Comparison of ENCODE assay signal across 8 mouse cellular contexts in the genomic region with DNA sequence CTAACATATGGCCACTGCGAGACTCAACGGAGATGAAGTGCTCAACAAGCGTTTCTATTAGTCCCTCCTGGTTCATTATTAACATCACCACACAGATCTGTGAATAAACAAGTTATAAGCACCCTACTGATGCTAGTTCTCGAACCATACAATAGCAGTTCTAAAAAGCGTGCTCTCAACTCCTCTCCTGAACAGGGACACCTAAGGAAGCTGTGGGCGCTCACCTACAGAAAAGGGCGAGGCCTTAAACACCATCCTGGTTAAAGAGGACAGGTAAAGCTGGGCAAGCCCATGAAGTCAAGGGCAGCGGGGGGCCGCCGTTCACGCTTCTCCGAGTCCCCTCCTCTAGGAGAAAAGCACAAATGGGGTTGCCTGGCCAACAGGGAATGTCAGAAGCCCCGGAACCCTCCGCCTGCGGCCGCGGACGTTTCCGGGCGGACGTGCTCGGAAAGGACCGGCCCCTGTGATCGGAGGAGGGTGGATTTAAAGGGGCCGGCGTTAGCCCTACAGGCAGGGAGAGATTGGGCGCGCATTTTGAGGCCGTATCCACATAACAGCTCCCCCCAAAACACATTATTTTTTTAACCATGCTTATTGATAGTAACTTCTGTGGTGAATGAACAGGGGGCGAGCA. TPM values are rescaled to one million over a fixed set of nuclear protein-coding genes. Genes with fewer than 3 reads are reported as not detected.
DNase-seq lines count a peak whose midpoint lies in the region; ATAC-seq and TF ChIP-seq lines count a peak whose summit lies in the region.

No protein-coding gene starts in this region.

- H3K9me3 ChIP-seq in erythroblast, embryonic 14.5 days (ENCODE audit: control insufficient read depth, low read length), result peaks cover 7% of the 10 kb centered on the region; the same call in 1 of the 2 replicates
- H3K9me3 ChIP-seq in heart, embryonic 12.5 days (replicated peaks), result no peaks in the 10 kb centered on the region
- no peaks in the 10 kb centered on the region for H3K9me3 ChIP-seq in kidney, postnatal 0 days (replicated peaks; ENCODE audit: low read length)
- H3K9me3 ChIP-seq in liver, embryonic 11.5 days (ENCODE audit: control insufficient read depth, low read length), result no peaks in the 10 kb centered on the region

- WGBS in heart, embryonic 12.5 days, result under 1% methylated on average over 30 of the region's 30 CpGs
- WGBS in kidney, postnatal 0 days, result 1% methylated on average over 30 of the region's 30 CpGs
- WGBS in liver, embryonic 11.5 days, result 1% methylated on average over 30 of the region's 30 CpGs

- TF ChIP-seq CTCF in kidney, postnatal 0 days (IDR thresholded peaks at IDR 0.05; ENCODE audit: low read depth), result peak; percentile 16; the same call in 1 of the 2 replicates

- no peaks in the 10 kb centered on the region for H3K36me3 ChIP-seq in erythroblast, embryonic 14.5 days (ENCODE audit: control insufficient read depth)
- H3K36me3 ChIP-seq in heart, embryonic 12.5 days, result peaks cover 22% of the 10 kb centered on the region
- no peaks in the 10 kb centered on the region for H3K36me3 ChIP-seq in kidney, postnatal 0 days (ENCODE audit: insufficient read depth, low read length)
- H3K36me3 ChIP-seq in liver, embryonic 11.5 days (ENCODE audit: control insufficient read depth, insufficient read depth, low read length), result no peaks in the 10 kb centered on the region; the same call in 1 of the 2 replicates
- peaks cover 9% of the 10 kb centered on the region for H3K36me3 ChIP-seq in myocyte (ENCODE audit: control insufficient read depth, insufficient read depth)

- ATAC-seq in heart, embryonic 12.5 days (ENCODE audit: insufficient number of reproducible peaks, low FRiP score), result peak; percentile 84
- ATAC-seq in kidney, postnatal 0 days (replicated peaks; ENCODE audit: low FRiP score, low read depth), result peak; percentile 85
- ATAC-seq in liver, embryonic 11.5 days (replicated peaks; ENCODE audit: low FRiP score), result peak; percentile 89

- TF ChIP-seq POLR2A in myocyte (IDR thresholded peaks at IDR 0.05; ENCODE audit: insufficient read length, low read depth), result no peak

- peak overlapping the region; percentile 81 for H3K4me2 ChIP-seq in heart, embryonic 12.5 days
- peak overlapping the region; percentile 84 for H3K4me2 ChIP-seq in kidney, postnatal 0 days (ENCODE audit: low read length)
- H3K4me2 ChIP-seq in liver, embryonic 11.5 days, result peak overlapping the region; percentile 81
- H3K4me2 ChIP-seq in myocyte (ENCODE audit: low read depth), result peak overlapping the region; percentile 86

- peaks cover 26% of the 10 kb centered on the region for H3K4me1 ChIP-seq in erythroblast, embryonic 14.5 days (ENCODE audit: control insufficient read depth)
- H3K4me1 ChIP-seq in heart, embryonic 12.5 days (replicated peaks), result peaks cover 29% of the 10 kb centered on the region
- H3K4me1 ChIP-seq in kidney, postnatal 0 days (replicated peaks; ENCODE audit: insufficient read depth, low read length), result peaks cover 4% of the 10 kb centered on the region
- peaks cover 8% of the 10 kb centered on the region for H3K4me1 ChIP-seq in liver, embryonic 11.5 days (replicated peaks; ENCODE audit: control insufficient read depth, insufficient read depth, low read length)

- H3K27me3 ChIP-seq in erythroblast, embryonic 14.5 days (ENCODE audit: control insufficient read depth), result peaks cover 51% of the 10 kb centered on the region
- no peaks in the 10 kb centered on the region for H3K27me3 ChIP-seq in heart, embryonic 12.5 days (replicated peaks)
- H3K27me3 ChIP-seq in kidney, postnatal 0 days (ENCODE audit: insufficient read depth, low read length), result no peaks in the 10 kb centered on the region
- peaks cover 29% of the 10 kb centered on the region for H3K27me3 ChIP-seq in liver, embryonic 11.5 days (replicated peaks; ENCODE audit: control insufficient read depth, insufficient read depth, low read length)
- H3K27me3 ChIP-seq in myocyte (ENCODE audit: control insufficient read depth, insufficient read depth, insufficient read length), result no peaks in the 10 kb centered on the region

- peaks cover 78% of the 10 kb centered on the region for H3K79me2 ChIP-seq in myocyte (ENCODE audit: control insufficient read depth, insufficient read depth)

- H3ac ChIP-seq in myocyte (ENCODE audit: control insufficient read depth, insufficient read length), result peak overlapping the region; percentile 11

- H3K27ac ChIP-seq in heart, embryonic 12.5 days (ENCODE audit: poor library complexity, severe bottlenecking), result peak overlapping the region; percentile 58
- H3K27ac ChIP-seq in kidney, postnatal 0 days, result peak overlapping the region; percentile 70
- peak overlapping the region; percentile 66 for H3K27ac ChIP-seq in liver, embryonic 11.5 days (ENCODE audit: low read depth, low read length)

- peak overlapping the region; percentile 78 for H3K9ac ChIP-seq in heart, embryonic 12.5 days
- H3K9ac ChIP-seq in kidney, postnatal 0 days (ENCODE audit: low read depth, low read length), result peak overlapping the region; percentile 57
- peak overlapping the region; percentile 76 for H3K9ac ChIP-seq in liver, embryonic 11.5 days (ENCODE audit: low read depth, low read length)

- peak; percentile 70 for DNase-seq in CD4-positive helper T cell, adult 2 months (ENCODE audit: low read depth, low spot score)
- DNase-seq in brain, embryonic 18.5 days (ENCODE audit: low read depth, low spot score), result peak; percentile 73
- DNase-seq in kidney, postnatal 0 days (ENCODE audit: low spot score), result peak; percentile 95
- peak; percentile 87 for DNase-seq in liver, embryonic 11.5 days (ENCODE audit: low spot score)
- DNase-seq in spleen, postnatal 4 days (ENCODE audit: low spot score in 2 of 2), result peak; percentile 78 to 90

- H3K4me3 ChIP-seq in erythroblast, embryonic 14.5 days (replicated peaks), result peak overlapping the region; percentile 69
- H3K4me3 ChIP-seq in heart, embryonic 12.5 days, result peak overlapping the region; percentile 67
- peak overlapping the region; percentile 53 for H3K4me3 ChIP-seq in kidney, postnatal 0 days (replicated peaks; ENCODE audit: low read depth, low read length)
- H3K4me3 ChIP-seq in liver, embryonic 11.5 days (ENCODE audit: low read depth, low read length), result peak overlapping the region; percentile 68
- H3K4me3 ChIP-seq in myocyte, result peak overlapping the region; percentile 61

TF ChIP-seq in myocyte, 11 proteins besides CTCF, POLR2A, EP300 and RAD21:
- TF ChIP-seq USF1 (IDR thresholded peaks at IDR 0.05; ENCODE audit: low read depth), result peak; percentile 27
- TF ChIP-seq MYOG (IDR thresholded peaks at IDR 0.05; ENCODE audit: control insufficient read depth in 1 of 3, insufficient read depth in 1 of 3, insufficient read length in 2 of 3, low read depth in 2 of 3), result peak in 1 of 3 experiments; percentile 32
- peak; percentile 62 for TF ChIP-seq E2F4 (IDR thresholded peaks at IDR 0.05; ENCODE audit: insufficient read depth)
- TF ChIP-seq CEBPB (IDR thresholded peaks at IDR 0.05; ENCODE audit: insufficient read depth, poor library complexity, severe bottlenecking), result no peak

RNA-seq across cellular contexts. Expression of gene Ptpn21, which starts 2.8 kb away (rescaled TPM):
- polyA plus RNA-seq in erythroblast, embryonic 14.5 days (2012), result not detected in 2 replicates
- 11.7 and 13.3 TPM in 2 replicates for polyA plus RNA-seq in heart, embryonic 12.5 days (2016; fragmentation: Nextera tagmentation; extraction: Ambion mirVana)
- 6.4 and 7.2 TPM in 2 replicates for polyA plus RNA-seq in kidney, postnatal 0 days (2015; fragmentation: Nextera tagmentation; extraction: Ambion mirVana)
- polyA plus RNA-seq in liver, embryonic 11.5 days (2014; fragmentation: Nextera tagmentation; extraction: Ambion mirVana), result 4.4 and 5.7 TPM in 2 replicates
- polyA plus RNA-seq in myocyte (2012; fragmentation: generic; extraction: Trizol), result 30.1 TPM

RNA-seq across cellular contexts. Expression of gene Zc3h14, which starts 12.4 kb away (rescaled TPM):
- polyA plus RNA-seq in erythroblast, embryonic 14.5 days (2012), result 0.36 and 0.65 TPM in 2 replicates
- polyA plus RNA-seq in heart, embryonic 12.5 days (2016; fragmentation: Nextera tagmentation; extraction: Ambion mirVana), result 112 and 117 TPM in 2 replicates
- polyA plus RNA-seq in kidney, postnatal 0 days (2015; fragmentation: Nextera tagmentation; extraction: Ambion mirVana), result 105 and 107 TPM in 2 replicates
- 109 and 116 TPM in 2 replicates for polyA plus RNA-seq in liver, embryonic 11.5 days (2014; fragmentation: Nextera tagmentation; extraction: Ambion mirVana)
- 35.9 TPM for polyA plus RNA-seq in myocyte (2012; fragmentation: generic; extraction: Trizol)

Comparison
In these comparisons a context has a peak if more than half of its experiments do, and no peak if none do; other contexts are left out.
1. Peak in every context shown above with its lines: DNase-seq, ATAC-seq, H3K4me3 ChIP-seq and H3K27ac ChIP-seq.
2. RNA of gene Zc3h14, which starts 12.4 kb away (polyA plus RNA-seq): 112 to 117 TPM in heart, embryonic 12.5 days, 109 to 116 TPM in liver, embryonic 11.5 days, 105 to 107 TPM in kidney, postnatal 0 days and 35.9 TPM in myocyte (single experiment); 0.36 to 0.65 TPM in erythroblast, embryonic 14.5 days; every median in the first group is over 10 times any median in the second.